Mouse (Mus musculus) urinary bladder, postnatal 10 days (tissue): Measurements from ENCODE around the gene Rtp1.

Source experiments
- DNase-seq: peaks from one replicate; pipeline ENCODE4 v3.0.0; 2022; ENCODE audit warnings: low spot score

Rtp1 gene

GRCm38 (mm10) chr16:23456534-23456933 is 27.6 kb downstream of the Rtp1 start:
- DNase-seq: no peak

- no peak for DNase-seq
Observed at GRCm38 (mm10) chr16:23457338-23457737, 28.4 kb downstream of the Rtp1 start.

GRCm38 (mm10) chr16:23458906-23459588 is 30.1 kb downstream of the Rtp1 start:
- DNase-seq: no peak

- DNase-seq: no peak
Observed at GRCm38 (mm10) chr16:23463671-23464347, 34.9 kb downstream of the Rtp1 start.

DNA sequence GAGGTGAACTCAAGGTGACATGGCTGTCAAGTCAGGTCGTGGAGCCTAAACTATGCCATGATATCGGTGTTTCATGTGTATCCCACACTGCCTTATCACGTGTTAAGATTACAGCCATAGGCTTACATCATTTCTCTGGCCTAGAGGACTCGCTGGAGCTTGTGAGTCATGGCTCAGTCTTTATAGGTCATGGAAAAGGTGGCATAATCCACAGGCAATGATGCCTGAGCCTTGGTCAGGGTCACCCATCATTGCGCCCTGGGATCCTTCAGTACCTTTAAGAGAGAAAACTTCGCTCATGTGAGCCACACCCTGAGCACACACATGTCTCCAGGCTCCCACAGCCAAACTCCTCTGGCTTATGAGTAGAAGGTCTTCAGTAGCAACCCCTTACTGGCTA is 42.6 kb downstream of the Rtp1 start:
- no peak for DNase-seq

DNA sequence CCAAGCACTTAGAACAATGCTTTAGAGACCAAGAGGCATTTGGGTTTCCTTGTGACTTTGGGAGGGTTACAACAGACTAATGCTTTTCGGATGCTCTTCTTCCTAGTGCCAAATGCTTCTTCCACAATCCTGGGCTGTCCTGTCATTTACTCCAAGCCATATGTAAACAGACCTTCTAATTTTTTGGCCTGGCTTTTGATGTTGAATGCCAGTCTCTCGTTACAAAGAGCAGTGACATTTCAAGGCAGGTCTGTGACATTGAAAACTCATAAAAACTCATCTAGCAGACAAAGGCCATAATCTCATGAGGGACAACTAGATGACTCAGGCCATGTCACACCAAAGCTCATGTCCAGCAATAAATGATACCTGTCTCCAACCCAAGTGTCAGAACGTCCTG is 43.1 kb downstream of the Rtp1 start:
- no peak for DNase-seq

DNA sequence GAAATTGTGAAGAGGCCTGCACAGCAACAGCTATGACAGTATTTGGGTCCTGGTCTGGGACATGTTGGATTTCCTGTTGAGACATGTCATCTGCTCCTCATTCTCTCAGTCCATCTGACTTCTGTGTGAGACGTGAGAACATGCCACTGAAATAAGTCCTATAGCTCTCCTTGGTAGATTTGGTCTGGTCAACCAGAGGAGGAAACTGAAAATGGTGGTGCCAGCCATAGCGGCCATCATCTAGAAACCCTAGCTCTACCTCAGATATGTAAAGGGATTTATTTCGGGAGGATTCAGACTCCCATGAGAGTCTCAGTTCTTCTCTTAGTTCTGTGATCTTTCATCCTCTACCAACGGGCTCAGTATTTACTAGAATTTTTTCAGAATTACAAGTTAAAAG is 46.7 kb downstream of the Rtp1 start:
- no peak for DNase-seq

GRCm38 (mm10) chr16:23476598-23476997 is 47.7 kb downstream of the Rtp1 start:
- no peak for DNase-seq

DNA sequence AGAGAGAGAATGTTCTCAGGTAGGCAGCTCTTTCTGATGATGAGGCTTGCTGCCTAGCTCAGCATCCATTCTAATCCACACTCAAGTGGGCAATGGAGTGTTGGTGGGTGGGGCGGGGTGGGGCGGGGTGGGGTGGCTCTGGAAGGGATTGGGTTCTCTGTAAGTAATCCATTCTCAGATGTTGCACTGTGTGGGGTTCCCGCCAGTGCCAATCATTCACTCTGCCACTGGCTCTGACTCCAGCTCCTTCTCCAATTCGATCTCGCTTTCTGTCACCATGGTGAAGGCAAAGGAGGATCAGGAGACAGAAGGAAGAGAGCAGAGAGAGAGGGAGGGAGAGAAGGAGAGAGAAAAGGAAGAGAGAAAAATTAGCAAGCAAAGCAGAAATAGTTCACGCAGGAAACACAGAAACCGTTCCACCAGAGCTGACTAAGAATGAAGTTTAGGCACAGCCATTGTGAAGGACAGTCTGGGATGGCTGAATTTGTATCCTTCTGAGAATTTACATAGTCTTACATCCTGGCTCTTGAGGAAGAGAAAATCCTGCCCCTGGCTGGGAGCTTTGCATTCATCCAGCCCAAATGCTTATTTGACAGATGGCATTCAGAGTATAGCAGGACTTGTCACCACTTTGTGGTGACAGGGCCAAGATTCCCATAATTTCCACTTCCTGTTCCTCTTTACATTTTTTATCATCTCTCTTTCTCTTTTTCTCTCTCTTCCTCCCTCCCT is 51.1 kb downstream of the Rtp1 start:
- DNase-seq: no peak

DNA sequence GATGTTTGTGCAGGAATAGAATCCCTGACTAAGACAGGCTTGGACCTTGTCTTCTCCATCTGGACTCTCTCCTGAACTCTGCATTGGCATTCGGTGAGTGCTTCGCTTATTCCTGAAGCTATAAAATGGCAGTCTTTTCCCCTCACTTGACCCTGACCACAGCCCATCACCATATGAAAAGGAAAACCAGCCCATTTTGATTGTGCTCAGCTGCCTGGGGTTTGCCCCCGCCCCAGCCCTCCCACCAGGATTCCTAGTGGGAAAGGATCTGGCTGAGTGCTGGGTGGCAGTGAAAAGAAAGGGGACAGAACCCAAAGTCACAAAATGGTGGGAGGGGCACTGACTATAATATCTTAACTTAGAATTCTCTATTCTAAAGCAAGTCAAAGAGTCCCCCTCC is 53.3 kb downstream of the Rtp1 start:
- DNase-seq: no peak

GRCm38 (mm10) chr16:23482846-23483245 is 53.9 kb downstream of the Rtp1 start:
- no peak for DNase-seq

DNA sequence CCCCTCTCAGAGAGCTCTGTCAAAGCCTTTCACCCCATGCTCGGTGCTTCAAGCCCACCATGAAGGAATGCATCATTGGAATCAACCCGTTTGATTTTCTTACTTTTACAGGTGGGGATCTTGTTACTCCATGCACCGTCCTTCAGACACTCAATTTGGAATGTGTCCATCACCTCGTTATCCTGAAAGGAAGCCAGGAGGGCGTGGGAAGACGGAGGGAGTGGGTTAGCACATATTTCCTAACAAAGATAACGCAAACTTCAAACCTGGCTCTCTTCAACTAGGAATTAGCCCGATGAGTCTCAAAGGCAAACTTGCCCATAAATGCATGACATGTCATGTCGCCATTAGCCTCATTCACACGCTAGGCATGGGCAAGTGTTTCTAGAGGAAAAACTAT is 54.4 kb downstream of the Rtp1 start:
- no peak for DNase-seq
